17 mouse cellular contexts compared by ENCODE assay signal in genomic region chr2:81431411-81431810, GRCm38 (mm10).
"Had no signal": no experiment of that assay in that cellular context is flagged by ENCODE, and none has a peak within 500 bp of the region (broad histone marks: within the 10 kb centered on the region; RNA-seq: fewer than 3 reads in every experiment).

No protein-coding gene starts in this region.

- H3K9me3 ChIP-seq: lung, embryonic 15.5 days; midbrain, embryonic 13.5 days; midbrain, embryonic 15.5 days; neural tube, embryonic 12.5 days; stomach, embryonic 15.5 days had no signal

- DNase-seq: liver, postnatal 0 days; lung, adult 2 months; lung, postnatal 14 days; lung, postnatal 36 days; thymus, adult 18-20 months; thymus, postnatal 14 days; thymus, postnatal 36 days had no signal

- H3K9ac ChIP-seq: liver, postnatal 0 days; lung, embryonic 15.5 days; midbrain, embryonic 13.5 days; midbrain, embryonic 15.5 days; neural tube, embryonic 12.5 days; stomach, embryonic 15.5 days had no signal

- H3K4me3 ChIP-seq: lung, embryonic 15.5 days; megakaryocyte, embryonic 14.5 days; midbrain, embryonic 13.5 days; midbrain, embryonic 15.5 days; neural tube, embryonic 12.5 days; stomach, embryonic 15.5 days had no signal

- H3K36me3 ChIP-seq: lung, embryonic 15.5 days; midbrain, embryonic 13.5 days; midbrain, embryonic 15.5 days; neural tube, embryonic 12.5 days; stomach, embryonic 15.5 days had no signal

- H3K4me1 ChIP-seq: lung, embryonic 15.5 days; megakaryocyte, embryonic 14.5 days; midbrain, embryonic 13.5 days; midbrain, embryonic 15.5 days; neural tube, embryonic 12.5 days; stomach, embryonic 15.5 days had no signal

- H3K27me3 ChIP-seq: lung, embryonic 15.5 days; megakaryocyte, embryonic 14.5 days; midbrain, embryonic 13.5 days; midbrain, embryonic 15.5 days; neural tube, embryonic 12.5 days; stomach, embryonic 15.5 days had no signal

- ATAC-seq: liver, postnatal 0 days; lung, postnatal 0 days; midbrain, embryonic 13.5 days; midbrain, embryonic 15.5 days had no signal

- H3K27ac ChIP-seq: lung, embryonic 15.5 days; macrophage; midbrain, embryonic 13.5 days; midbrain, embryonic 15.5 days; neural tube, embryonic 12.5 days; stomach, embryonic 15.5 days; stomach, postnatal 0 days had no signal

- H3K4me2 ChIP-seq: lung, embryonic 15.5 days; midbrain, embryonic 11.5 days; midbrain, embryonic 13.5 days; midbrain, embryonic 15.5 days; neural tube, embryonic 12.5 days; stomach, embryonic 15.5 days had no signal
